Comparison of ENCODE assay signal across 18 mouse cellular contexts in genomic region chr11:17183165-17183564, GRCm38 (mm10).
"Had no signal": no experiment of that assay in that cellular context is flagged by ENCODE, and none has a peak within 500 bp of the region (broad histone marks: within the 10 kb centered on the region; RNA-seq: fewer than 3 reads in every experiment).

No protein-coding gene starts in this region.

- H3K27me3 ChIP-seq: kidney, embryonic 15.5 days; liver, embryonic 15.5 days; megakaryocyte, embryonic 14.5 days; midbrain, embryonic 12.5 days; neural tube, embryonic 13.5 days had no signal

- H3K4me3 ChIP-seq: kidney, embryonic 15.5 days; limb, embryonic 10.5 days; liver, embryonic 15.5 days; megakaryocyte, embryonic 14.5 days; midbrain, embryonic 12.5 days; neural tube, embryonic 13.5 days had no signal

- H3K9ac ChIP-seq: kidney, embryonic 15.5 days; liver, embryonic 15.5 days; midbrain, embryonic 12.5 days; neural tube, embryonic 13.5 days had no signal

- H3K27ac ChIP-seq: kidney, embryonic 15.5 days; limb, embryonic 10.5 days; liver, embryonic 15.5 days; midbrain, embryonic 12.5 days; neural tube, embryonic 13.5 days had no signal

- H3K9me3 ChIP-seq: kidney, embryonic 15.5 days; limb, embryonic 10.5 days; liver, embryonic 15.5 days; megakaryocyte, embryonic 14.5 days; midbrain, embryonic 12.5 days; neural tube, embryonic 13.5 days had no signal

- DNase-seq: kidney, adult 2 months; kidney, postnatal 25 days; lung, adult 2 months; lung, postnatal 4 days; right cerebral cortex, adult 18-20 months; right cerebral cortex, postnatal 25 days; thymus, adult 18-20 months; thymus, postnatal 14 days had no signal

- ATAC-seq: intestine, embryonic 16.5 days; lung, postnatal 0 days; midbrain, embryonic 16.5 days had no signal

- H3K4me2 ChIP-seq: kidney, embryonic 15.5 days; liver, embryonic 11.5 days; liver, embryonic 15.5 days; midbrain, embryonic 12.5 days; neural tube, embryonic 13.5 days had no signal

- H3K4me1 ChIP-seq: kidney, embryonic 15.5 days; limb, embryonic 10.5 days; midbrain, embryonic 12.5 days had no signal

- H3K36me3 ChIP-seq: kidney, embryonic 15.5 days; liver, embryonic 15.5 days had no signal
